Mouse (Mus musculus): ENCODE measurements around the gene Chd4. TPM values are rescaled to one million over a fixed set of nuclear protein-coding genes. Genes with fewer than 3 reads are reported as not detected.

Chd4 gene
- polyA plus RNA-seq, 1 experiment from 2014 or later: 124 TPM

DNA sequence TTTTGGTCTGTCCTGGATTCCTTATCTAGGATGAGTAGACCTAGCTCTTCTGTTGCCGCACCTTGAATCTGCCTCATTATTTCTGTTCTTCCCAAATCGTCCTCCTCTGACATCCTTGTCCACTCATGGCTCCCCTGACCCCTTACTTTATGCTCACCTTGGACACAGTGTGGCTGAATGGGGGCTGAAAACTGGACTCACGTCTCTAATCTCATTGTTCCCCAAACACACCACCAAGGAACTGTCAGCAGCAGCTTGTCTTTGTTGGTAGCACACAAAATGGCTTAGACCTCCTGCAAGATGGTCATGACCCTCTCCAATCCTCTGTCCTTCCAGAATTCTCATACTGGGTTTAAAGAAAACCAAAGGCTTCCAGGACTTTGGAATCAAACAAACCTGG lies 7.8 kb upstream of the Chd4 start:
- WGBS: 66% methylated on average over 3 of the region's 3 CpGs
- no peak for ATAC-seq (replicated peaks; ENCODE audit: low FRiP score)
- H3K27ac ChIP-seq (ENCODE audit: low read depth, low read length): peak overlapping the region; percentile 94; the same call in 1 of the 2 replicates
- H3K4me1 ChIP-seq (replicated peaks; ENCODE audit: control insufficient read depth, insufficient read depth, low read length): peaks cover 23% of the 10 kb centered on the region
- no peak overlapping the region for H3K4me2 ChIP-seq (ENCODE audit: low read depth, low read length, severe bottlenecking)
- H3K36me3 ChIP-seq (ENCODE audit: control insufficient read depth, insufficient read depth, low read length): no peaks in the 10 kb centered on the region
- H3K27me3 ChIP-seq (ENCODE audit: control insufficient read depth, insufficient read depth, low read length): no peaks in the 10 kb centered on the region
- no peak for DNase-seq (ENCODE audit: low spot score)
- no peak overlapping the region for H3K9ac ChIP-seq (ENCODE audit: low read length)
- H3K9me3 ChIP-seq (ENCODE audit: control insufficient read depth, low read length): no peaks in the 10 kb centered on the region
- no peak overlapping the region for H3K4me3 ChIP-seq (ENCODE audit: low read depth, low read length)

DNA sequence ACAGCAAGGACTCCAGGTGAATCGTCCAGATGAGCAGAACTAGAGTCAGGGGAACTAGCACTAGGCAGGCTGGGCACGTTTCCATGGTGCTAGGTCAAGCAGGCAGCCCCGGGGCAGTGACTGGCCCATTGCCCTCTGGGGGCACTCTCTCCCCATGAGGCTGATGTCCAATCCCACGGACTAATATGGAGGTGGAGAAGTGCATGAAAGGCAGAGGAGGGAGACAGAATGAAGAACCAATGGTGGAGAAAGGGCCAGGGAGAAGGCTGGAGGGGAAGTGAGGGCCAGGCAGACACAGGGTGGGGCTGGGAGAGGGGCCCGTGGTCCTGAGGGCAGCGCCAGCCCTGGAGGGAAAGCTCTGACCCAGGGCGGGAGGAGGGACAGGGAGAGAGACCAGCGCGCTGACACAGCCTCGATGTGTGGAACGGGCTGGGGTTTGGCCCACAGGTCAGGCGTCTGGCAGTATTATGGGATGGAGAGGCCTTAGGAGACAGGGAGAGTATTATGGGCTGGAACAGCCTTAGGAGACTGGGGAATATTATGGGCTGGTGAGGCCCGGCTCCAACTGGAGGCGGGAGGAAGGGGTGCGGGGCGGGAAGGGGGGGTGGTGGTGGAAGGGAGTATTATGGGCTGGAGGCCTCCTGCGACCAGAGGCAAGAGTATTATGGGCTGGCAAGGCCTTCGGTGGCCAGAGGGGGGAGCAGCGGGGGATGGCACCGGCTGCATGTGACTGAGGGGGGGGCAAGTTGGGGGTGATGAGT lies 7.0 kb upstream of the Chd4 start:
- peak overlapping the region; percentile 48; the same call in 1 of the 2 replicates for H3K4me2 ChIP-seq (ENCODE audit: low read depth, low read length, severe bottlenecking)
- H3K36me3 ChIP-seq (ENCODE audit: control insufficient read depth, insufficient read depth, low read length): no peaks in the 10 kb centered on the region
- peaks cover 23% of the 10 kb centered on the region for H3K4me1 ChIP-seq (replicated peaks; ENCODE audit: control insufficient read depth, insufficient read depth, low read length)
- H3K27ac ChIP-seq (ENCODE audit: low read depth, low read length): peak overlapping the region; percentile 94
- H3K9me3 ChIP-seq (ENCODE audit: control insufficient read depth, low read length): no peaks in the 10 kb centered on the region
- H3K27me3 ChIP-seq (ENCODE audit: control insufficient read depth, insufficient read depth, low read length): no peaks in the 10 kb centered on the region
- peak overlapping the region; percentile 57 for H3K9ac ChIP-seq (ENCODE audit: low read length)
- 3% methylated on average over 20 of the region's 20 CpGs for WGBS
- ATAC-seq (replicated peaks; ENCODE audit: low FRiP score) (peak; percentile 86), DNase-seq (ENCODE audit: low spot score) (peak; percentile 91)
- peak overlapping the region; percentile 11; the same call in 1 of the 2 replicates for H3K4me3 ChIP-seq (ENCODE audit: low read depth, low read length)

- H3K4me3 ChIP-seq (ENCODE audit: low read depth, low read length): peak overlapping the region; percentile 11; the same call in 1 of the 2 replicates
- 4% methylated on average over 15 of the region's 15 CpGs for WGBS
- H3K27me3 ChIP-seq (ENCODE audit: control insufficient read depth, insufficient read depth, low read length): no peaks in the 10 kb centered on the region
- peak; percentile 76 for ATAC-seq (replicated peaks; ENCODE audit: low FRiP score)
- no peaks in the 10 kb centered on the region for H3K36me3 ChIP-seq (ENCODE audit: control insufficient read depth, insufficient read depth, low read length)
- DNase-seq (ENCODE audit: low spot score): peak; percentile 83
- peak overlapping the region; percentile 57 for H3K9ac ChIP-seq (ENCODE audit: low read length)
- peaks cover 23% of the 10 kb centered on the region for H3K4me1 ChIP-seq (replicated peaks; ENCODE audit: control insufficient read depth, insufficient read depth, low read length)
- peak overlapping the region; percentile 48 for H3K4me2 ChIP-seq (ENCODE audit: low read depth, low read length, severe bottlenecking)
- no peaks in the 10 kb centered on the region for H3K9me3 ChIP-seq (ENCODE audit: control insufficient read depth, low read length)
- H3K27ac ChIP-seq (ENCODE audit: low read depth, low read length): peak overlapping the region; percentile 94
Measured at GRCm38 (mm10) chr6:125089521-125090321, 6.1 kb upstream of the Chd4 start.

DNA sequence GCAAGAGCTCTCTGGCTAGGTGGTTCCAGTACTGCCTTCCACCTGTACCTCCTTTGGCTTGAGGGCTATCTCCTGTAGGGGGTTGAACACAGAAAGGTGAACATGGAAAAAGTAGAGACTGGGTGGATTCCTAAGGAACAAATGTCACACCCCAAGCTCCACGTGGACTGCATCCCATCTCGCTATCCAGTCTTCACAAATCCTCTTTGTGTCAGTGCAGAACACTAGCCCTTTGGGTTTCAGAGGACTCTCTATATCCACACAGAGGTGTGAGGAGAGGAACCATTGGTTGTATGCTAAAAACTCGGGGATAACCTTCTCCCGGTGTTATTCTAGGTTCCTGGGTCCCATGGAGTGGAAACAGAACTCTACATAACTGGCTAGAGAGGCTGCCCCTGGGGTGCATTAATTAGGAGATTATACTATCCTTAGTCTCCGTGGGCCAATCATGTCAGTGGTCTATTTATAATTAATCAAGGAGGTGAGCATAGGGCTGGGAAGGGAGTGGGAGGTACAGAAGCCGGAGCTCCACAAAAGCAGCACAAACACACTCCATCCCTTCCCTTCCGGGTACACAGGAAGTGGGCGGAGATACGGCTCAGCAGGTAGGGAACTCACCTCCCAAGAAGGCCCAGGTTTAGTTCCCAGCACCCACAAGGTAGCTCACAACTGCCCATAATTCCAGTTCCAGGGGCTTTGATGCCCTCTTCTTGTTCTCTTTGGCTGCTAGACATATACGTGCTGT lies 5.3 kb upstream of the Chd4 start:
- H3K27ac ChIP-seq (ENCODE audit: low read depth, low read length): peak overlapping the region; percentile 94
- 54% methylated on average over 10 of the region's 10 CpGs for WGBS
- DNase-seq (ENCODE audit: low spot score) (no peak), ATAC-seq (replicated peaks; ENCODE audit: low FRiP score) (no peak)
- H3K4me2 ChIP-seq (ENCODE audit: low read depth, low read length, severe bottlenecking): peak overlapping the region; percentile 48
- H3K4me1 ChIP-seq (replicated peaks; ENCODE audit: control insufficient read depth, insufficient read depth, low read length): peaks cover 23% of the 10 kb centered on the region
- H3K9me3 ChIP-seq (ENCODE audit: control insufficient read depth, low read length): no peaks in the 10 kb centered on the region
- no peaks in the 10 kb centered on the region for H3K36me3 ChIP-seq (ENCODE audit: control insufficient read depth, insufficient read depth, low read length)
- peak overlapping the region; percentile 11; the same call in 1 of the 2 replicates for H3K4me3 ChIP-seq (ENCODE audit: low read depth, low read length)
- peak overlapping the region; percentile 57 for H3K9ac ChIP-seq (ENCODE audit: low read length)
- no peaks in the 10 kb centered on the region for H3K27me3 ChIP-seq (ENCODE audit: control insufficient read depth, insufficient read depth, low read length)

DNA sequence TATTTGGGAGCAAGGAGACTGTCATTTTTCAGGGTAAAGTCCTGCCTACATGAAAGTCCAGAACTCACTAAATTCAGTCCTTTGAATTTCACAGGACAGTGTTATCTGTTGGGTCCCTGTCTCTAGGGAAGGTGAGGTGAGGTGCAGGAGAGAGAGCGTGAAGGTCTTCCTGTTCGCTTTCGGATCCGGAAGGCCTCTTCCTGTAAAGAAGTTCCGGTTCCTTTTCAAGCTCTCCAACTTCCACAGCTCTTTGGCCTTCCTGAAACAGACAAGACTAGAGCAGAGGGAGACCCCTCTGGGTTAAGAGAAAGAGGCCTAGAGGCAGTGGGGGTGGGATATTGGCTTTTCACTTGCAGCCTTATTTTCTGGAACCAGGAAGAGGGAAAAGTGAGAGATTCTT lies 3.4 kb upstream of the Chd4 start:
- no peaks in the 10 kb centered on the region for H3K27me3 ChIP-seq (ENCODE audit: control insufficient read depth, insufficient read depth, low read length)
- H3K4me3 ChIP-seq (ENCODE audit: low read depth, low read length): no peak overlapping the region
- 95% methylated on average over 5 of the region's 5 CpGs for WGBS
- no peak overlapping the region for H3K4me2 ChIP-seq (ENCODE audit: low read depth, low read length, severe bottlenecking)
- DNase-seq (ENCODE audit: low spot score) (no peak), ATAC-seq (replicated peaks; ENCODE audit: low FRiP score) (no peak)
- H3K36me3 ChIP-seq (ENCODE audit: control insufficient read depth, insufficient read depth, low read length): no peaks in the 10 kb centered on the region
- H3K4me1 ChIP-seq (replicated peaks; ENCODE audit: control insufficient read depth, insufficient read depth, low read length): peaks cover 23% of the 10 kb centered on the region
- H3K9ac ChIP-seq (ENCODE audit: low read length): no peak overlapping the region
- no peak overlapping the region for H3K27ac ChIP-seq (ENCODE audit: low read depth, low read length)
- H3K9me3 ChIP-seq (ENCODE audit: control insufficient read depth, low read length): no peaks in the 10 kb centered on the region

- Histone ChIP-seq H3K4me2 (ENCODE audit: low read depth, low read length, severe bottlenecking) (no peak overlapping the region), H3K36me3 (ENCODE audit: control insufficient read depth, insufficient read depth, low read length) (no peaks in the 10 kb centered on the region; the same call in 1 of the 2 replicates), H3K27me3 (ENCODE audit: control insufficient read depth, insufficient read depth, low read length) (no peaks in the 10 kb centered on the region), H3K4me3 (ENCODE audit: low read depth, low read length) (no peak overlapping the region), H3K9ac (ENCODE audit: low read length) (no peak overlapping the region), H3K9me3 (ENCODE audit: control insufficient read depth, low read length) (no peaks in the 10 kb centered on the region), H3K4me1 (replicated peaks; ENCODE audit: control insufficient read depth, insufficient read depth, low read length) (peaks cover 32% of the 10 kb centered on the region), H3K27ac (ENCODE audit: low read depth, low read length) (peak overlapping the region; percentile 96; the same call in 1 of the 2 replicates)
- WGBS: 67% methylated on average over 3 of the region's 3 CpGs
- DNase-seq (ENCODE audit: low spot score) (no peak), ATAC-seq (replicated peaks; ENCODE audit: low FRiP score) (no peak)
Measured at GRCm38 (mm10) chr6:125094843-125095242, 938 bp upstream of the Chd4 start.

- ATAC-seq (replicated peaks; ENCODE audit: low FRiP score) (no peak), DNase-seq (ENCODE audit: low spot score) (no peak)
- Histone ChIP-seq H3K4me2 (ENCODE audit: low read depth, low read length, severe bottlenecking) (peak overlapping the region; percentile 97), H3K4me3 (ENCODE audit: low read depth, low read length) (peak overlapping the region; percentile 98), H3K9me3 (ENCODE audit: control insufficient read depth, low read length) (no peaks in the 10 kb centered on the region), H3K36me3 (ENCODE audit: control insufficient read depth, insufficient read depth, low read length) (peaks cover 9% of the 10 kb centered on the region; the same call in 1 of the 2 replicates), H3K9ac (ENCODE audit: low read length) (peak overlapping the region; percentile 95), H3K4me1 (replicated peaks; ENCODE audit: control insufficient read depth, insufficient read depth, low read length) (peaks cover 26% of the 10 kb centered on the region), H3K27me3 (ENCODE audit: control insufficient read depth, insufficient read depth, low read length) (no peaks in the 10 kb centered on the region), H3K27ac (ENCODE audit: low read depth, low read length) (peak overlapping the region; percentile 96)
- under 1% methylated on average over 27 of the region's 32 CpGs for WGBS
Measured at GRCm38 (mm10) chr6:125096279-125096596, 457 bp downstream of the Chd4 start.

GRCm38 (mm10) chr6:125096597-125097345 lies 990 bp downstream of the Chd4 start:
- DNase-seq (ENCODE audit: low spot score) (peak; percentile 79), ATAC-seq (replicated peaks; ENCODE audit: low FRiP score) (peak; percentile 45)
- Histone ChIP-seq H3K4me2 (ENCODE audit: low read depth, low read length, severe bottlenecking) (peak overlapping the region; percentile 97), H3K27ac (ENCODE audit: low read depth, low read length) (peak overlapping the region; percentile 96), H3K9ac (ENCODE audit: low read length) (peak overlapping the region; percentile 95), H3K9me3 (ENCODE audit: control insufficient read depth, low read length) (no peaks in the 10 kb centered on the region), H3K4me3 (ENCODE audit: low read depth, low read length) (peak overlapping the region; percentile 98), H3K4me1 (replicated peaks; ENCODE audit: control insufficient read depth, insufficient read depth, low read length) (peaks cover 26% of the 10 kb centered on the region), H3K27me3 (ENCODE audit: control insufficient read depth, insufficient read depth, low read length) (no peaks in the 10 kb centered on the region), H3K36me3 (ENCODE audit: control insufficient read depth, insufficient read depth, low read length) (peaks cover 14% of the 10 kb centered on the region)
- 1% methylated on average over 39 of the region's 44 CpGs for WGBS
